Mouse (Mus musculus) cerebellum, adult 2 months (tissue): ENCODE measurements around the gene Pacsin1. TPM values are rescaled to one million over a fixed set of nuclear protein-coding genes. Genes with fewer than 3 reads are reported as not detected.
A peak's percentile ranks its signal among the peaks of the same experiment; 100 is the strongest.

Experiments used
- DNase-seq, 2 experiments: peaks; one replicate each; pipeline ENCODE4 v3.0.0; 2021
- H3K27ac ChIP-seq: fragments of 200-500 bp; 2 replicates; pipeline ENCODE4 v1.5.1; 2012; ENCODE audit warnings: low read length, control low read depth, inconsistent platforms; ENCODE audit not compliant: insufficient read depth
- H3K27me3 ChIP-seq: fragments of 200-500 bp; 2 replicates; pipeline ENCODE4 v1.6.1; 2012; ENCODE audit warnings: inconsistent platforms, mild to moderate bottlenecking, low read length, moderate library complexity; ENCODE audit not compliant: control insufficient read depth, insufficient read depth
- H3K4me1 ChIP-seq: fragments of 200-500 bp; 2 replicates; pipeline ENCODE4 v1.6.1; 2011; ENCODE audit warnings: low read length; ENCODE audit not compliant: control insufficient read depth, insufficient read depth
- H3K4me3 ChIP-seq: fragments of 200-500 bp; replicated peaks from 2 replicates; pipeline ENCODE3; 2011; ENCODE audit warnings: mild to moderate bottlenecking, low read depth, low read length, control low read depth; ENCODE audit not compliant: insufficient read depth
- CTCF ChIP-seq: fragments of 200-500 bp; IDR thresholded peaks from 2 replicates; pipeline ENCODE4 v1.5.1; 2011; ENCODE audit warnings: low read depth, mild to moderate bottlenecking, control low read depth, low read length, moderate library complexity, borderline replicate concordance; ENCODE audit not compliant: insufficient read depth
- POLR2A ChIP-seq: fragments of 200-500 bp; IDR thresholded peaks from 2 replicates; pipeline ENCODE4 v1.6.1; 2011; ENCODE audit warnings: low read length, control low read depth, borderline replicate concordance; ENCODE audit not compliant: insufficient read depth
- WGBS: fragments of 180-500 bp; shearing (Covaris S2); methylation state at CpG from one replicate; pipeline ENCODE4 v1.1.7; 2018; 5-methylcytosine and 5-hydroxymethylcytosine counted together
- polyA plus RNA-seq: library from polyadenylated mRNA; depleted of rRNA; stranded (reverse); fragments of >200 nt; gene quantifications from 2 replicates; pipeline ENCODE4 v1.2.3, GENCODE M21; 2012; rRNA removed

Pacsin1 gene
- 228 and 244 TPM in 2 replicates for polyA plus RNA-seq

DNA sequence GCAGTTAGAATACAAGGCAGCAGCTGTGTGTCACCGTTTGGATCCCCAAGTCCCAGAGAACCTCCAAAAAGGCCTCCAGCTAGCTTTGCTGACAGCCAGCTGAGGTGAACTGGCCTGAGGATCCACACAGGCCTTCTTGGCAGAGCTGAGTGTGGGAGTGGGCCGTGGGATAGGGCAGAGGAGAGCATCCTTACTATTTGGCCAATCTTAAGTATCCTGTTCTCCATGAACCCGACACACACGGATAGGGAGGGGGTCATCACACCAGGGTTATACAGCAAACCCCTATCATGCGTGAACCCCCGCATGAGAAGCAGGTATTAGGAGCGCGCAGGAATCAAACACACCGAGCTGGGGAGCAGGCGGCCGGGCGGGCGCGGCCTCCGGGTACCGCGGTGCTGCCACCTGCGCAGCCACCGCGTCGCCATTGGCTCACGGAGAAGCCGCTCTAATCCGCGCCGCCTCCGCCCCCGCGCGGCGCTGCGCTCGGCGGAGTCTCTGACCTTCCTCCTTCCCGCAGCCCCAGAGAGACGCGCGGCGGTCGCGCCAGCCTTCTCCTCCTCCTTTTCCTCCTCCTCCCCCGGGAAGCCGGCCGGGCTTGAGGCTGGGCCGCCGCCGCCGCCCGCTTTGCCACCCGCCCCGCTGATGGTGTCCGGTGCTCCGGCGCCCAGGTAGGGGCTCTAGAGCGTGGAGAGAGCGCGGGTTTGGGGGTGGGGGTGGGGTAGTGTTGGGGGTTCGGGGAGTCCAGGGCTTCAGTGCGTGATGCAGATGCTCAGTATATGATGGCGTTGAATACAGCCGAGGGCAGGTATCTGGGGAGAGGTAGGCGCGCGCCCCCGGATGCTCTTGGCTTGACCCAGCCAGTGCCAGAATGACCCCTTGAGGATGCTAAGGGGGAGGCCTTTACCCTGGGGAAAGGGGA, at the start of gene Pacsin1:
Pacsin1 (plus strand) TSS at position 421 of the 922 bp plus-strand sequence.
- Histone ChIP-seq H3K27me3 (no peaks in the 10 kb centered on the region), H3K4me3 (peak within 1 kb of the TSS; percentile 68), H3K27ac (peak within 1 kb of the TSS; percentile 99), H3K4me1 (peaks cover 26% of the 10 kb centered on the region)
- DNase-seq = peak; percentile 92 to 94
- no peak for TF ChIP-seq CTCF
- peak; percentile 72 for TF ChIP-seq POLR2A
- under 1% methylated on average over 61 of the region's 65 CpGs for WGBS

DNA sequence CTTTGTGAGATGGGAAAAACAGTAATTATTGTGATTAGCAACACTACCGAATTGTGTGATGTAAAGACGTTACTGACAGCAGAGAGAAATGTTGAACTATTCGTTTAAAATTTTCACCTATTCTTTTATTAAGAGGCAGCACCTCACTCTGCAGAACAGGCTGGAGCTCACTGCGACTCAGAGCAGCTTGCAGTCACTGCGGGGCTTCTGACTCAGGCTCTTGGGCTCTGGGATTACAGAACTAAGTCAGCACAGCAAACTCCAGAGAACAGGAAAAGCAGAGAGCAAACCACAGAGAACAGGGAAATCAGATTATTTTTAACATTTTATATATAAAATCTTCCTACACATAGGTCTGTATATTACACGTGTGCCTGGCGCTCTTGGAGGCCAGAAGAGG, 45.7 kb upstream of the Pacsin1 start:
- 34% methylated on average over 7 of the region's 7 CpGs for WGBS
- no peak overlapping the region for H3K4me3 ChIP-seq
- H3K27me3 ChIP-seq = no peaks in the 10 kb centered on the region
- peak overlapping the region; percentile 63; the same call in 1 of the 2 replicates for H3K27ac ChIP-seq
- peaks cover 65% of the 10 kb centered on the region for H3K4me1 ChIP-seq
- peak in 1 of 2 experiments; percentile 66 for DNase-seq
- TF ChIP-seq POLR2A (no peak), CTCF (no peak)

DNA sequence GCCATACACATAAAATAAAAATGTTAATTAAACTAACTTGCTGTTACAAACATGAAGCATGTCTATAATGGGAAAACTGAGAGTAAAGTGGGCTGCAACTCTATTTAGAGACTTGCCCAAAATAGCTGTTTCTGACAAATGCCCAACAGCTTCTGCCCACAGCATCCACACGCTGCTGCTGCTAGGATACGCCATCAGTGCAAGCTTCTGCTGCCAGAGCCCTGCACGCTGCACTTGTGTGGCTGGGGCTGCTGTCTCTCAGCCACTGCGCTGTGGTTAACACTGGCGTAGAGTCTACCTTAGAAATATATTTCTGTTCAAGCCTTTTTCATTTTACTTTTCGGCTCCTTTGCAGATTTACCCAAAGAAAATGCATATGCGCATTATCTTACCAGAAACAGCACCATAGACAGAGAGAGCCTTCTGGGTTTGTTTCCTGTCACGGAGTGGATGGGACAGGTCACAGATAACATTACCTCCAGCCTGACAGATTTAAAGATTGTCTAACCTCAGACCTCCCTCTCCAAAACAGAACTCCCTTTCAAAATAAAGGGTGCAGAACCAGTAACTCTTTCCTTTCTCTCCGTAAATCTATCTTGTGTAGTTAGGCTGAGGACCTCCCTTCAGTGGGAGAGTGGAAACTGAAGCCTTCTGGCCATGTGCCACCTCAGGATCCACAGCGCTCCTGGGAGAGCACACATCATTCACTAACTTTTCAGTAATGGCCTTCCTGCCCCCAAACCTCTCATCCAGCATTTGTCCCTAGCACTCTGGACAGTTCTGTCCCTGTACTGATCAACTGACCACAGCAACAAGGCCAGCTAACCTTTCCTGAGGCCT, 44.4 kb upstream of the Pacsin1 start:
- peak in 1 of 2 experiments; percentile 47 for DNase-seq
- Histone ChIP-seq H3K4me1 (peaks cover 64% of the 10 kb centered on the region), H3K27me3 (no peaks in the 10 kb centered on the region), H3K4me3 (no peak overlapping the region), H3K27ac (peak overlapping the region; percentile 63)
- TF ChIP-seq CTCF = no peak
- TF ChIP-seq POLR2A = no peak
- WGBS = 44% methylated on average over 10 of the region's 10 CpGs

DNA sequence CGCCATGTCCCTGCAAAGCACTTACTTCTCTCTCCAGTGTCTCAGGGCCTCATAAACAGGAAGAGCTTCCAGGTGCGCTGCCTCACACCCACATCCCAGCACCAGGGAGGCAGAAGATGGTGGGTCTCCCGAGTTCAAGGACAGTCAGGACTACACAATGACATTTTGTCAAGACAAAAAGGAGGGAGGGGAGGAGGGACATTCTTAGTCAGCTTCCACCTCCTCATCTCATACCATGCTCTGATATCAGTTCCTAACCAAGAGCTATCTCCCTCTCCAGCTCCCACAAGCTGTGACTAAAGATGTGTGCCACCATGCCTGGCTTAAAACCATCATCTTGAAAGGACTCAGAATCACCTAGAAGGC, 43.8 kb upstream of the Pacsin1 start:
- Histone ChIP-seq H3K27ac (peak overlapping the region; percentile 47), H3K4me1 (peaks cover 60% of the 10 kb centered on the region), H3K4me3 (no peak overlapping the region), H3K27me3 (no peaks in the 10 kb centered on the region)
- TF ChIP-seq POLR2A (no peak), CTCF (no peak)
- DNase-seq = no peak
- WGBS = 47% methylated on average over 3 of the region's 3 CpGs

DNA sequence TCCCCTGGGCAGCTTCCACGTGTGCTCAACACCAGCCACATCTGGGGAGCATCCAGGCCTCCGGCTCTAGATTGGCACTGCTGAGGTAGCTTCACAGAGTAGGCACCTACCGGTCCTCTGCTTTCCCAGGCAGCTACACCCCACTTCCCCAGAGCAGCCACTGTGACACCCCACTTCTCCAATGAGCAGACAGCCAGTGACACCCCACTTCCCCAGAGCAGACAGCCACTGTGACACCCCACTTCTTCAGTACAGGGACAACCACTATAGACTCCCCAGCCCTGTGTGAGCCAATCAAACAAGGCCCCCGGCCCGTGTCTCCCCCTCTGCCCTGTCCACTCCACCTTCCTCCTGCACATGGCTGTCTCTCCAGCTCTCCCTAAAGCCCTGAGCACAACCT, 43.3 kb upstream of the Pacsin1 start:
- Histone ChIP-seq H3K27me3 (no peaks in the 10 kb centered on the region), H3K27ac (peak overlapping the region; percentile 47), H3K4me3 (no peak overlapping the region), H3K4me1 (peaks cover 60% of the 10 kb centered on the region)
- no peak for DNase-seq
- TF ChIP-seq POLR2A = no peak
- no peak for TF ChIP-seq CTCF
- WGBS = 59% methylated on average over 5 of the region's 5 CpGs

DNA sequence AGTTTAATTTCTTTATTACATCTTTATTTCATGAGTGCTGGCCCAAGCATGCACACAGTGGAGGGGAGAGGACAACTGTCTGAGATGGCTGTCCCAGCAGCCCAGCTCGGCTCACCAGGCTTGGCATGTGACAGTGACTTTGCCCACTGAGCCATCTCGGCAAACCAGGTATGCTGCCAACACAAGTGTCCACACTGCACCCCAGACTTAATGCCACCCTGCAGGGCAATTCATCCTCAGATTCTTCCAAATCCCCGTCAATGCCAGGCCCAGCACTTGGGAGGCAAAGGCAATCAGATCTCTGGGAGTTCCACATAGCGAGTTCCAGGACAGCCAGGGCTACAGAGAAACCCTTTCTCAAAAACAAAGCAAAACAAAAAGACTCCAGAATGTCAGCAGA, 42.3 kb upstream of the Pacsin1 start:
- H3K4me1 ChIP-seq = peaks cover 61% of the 10 kb centered on the region
- TF ChIP-seq CTCF = no peak
- TF ChIP-seq POLR2A = no peak
- 7% methylated on average over 4 of the region's 4 CpGs for WGBS
- no peak overlapping the region for H3K4me3 ChIP-seq
- DNase-seq = peak in 1 of 2 experiments; percentile 58
- no peaks in the 10 kb centered on the region for H3K27me3 ChIP-seq
- H3K27ac ChIP-seq = peak overlapping the region; percentile 62

DNA sequence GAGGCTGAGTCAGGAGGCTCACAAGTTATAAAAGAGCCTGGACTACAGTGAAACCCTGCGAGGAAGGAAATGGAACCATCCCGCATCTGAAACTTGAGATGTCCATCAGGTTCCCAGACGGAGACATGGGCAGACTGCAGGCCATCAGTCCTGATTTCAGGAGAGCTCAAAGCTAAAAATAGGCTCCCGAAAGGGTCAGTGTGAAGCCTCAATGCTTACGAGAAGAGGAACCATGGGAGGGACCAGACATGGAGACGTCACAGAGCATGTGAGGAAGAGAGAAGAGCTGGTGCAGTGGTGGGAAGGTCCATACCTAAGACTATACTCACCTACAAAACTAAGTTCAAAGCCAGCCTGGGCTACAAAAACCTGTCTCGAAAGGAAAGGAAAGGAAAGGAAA, 39.9 kb upstream of the Pacsin1 start:
- Histone ChIP-seq H3K27ac (no peak overlapping the region), H3K27me3 (no peaks in the 10 kb centered on the region), H3K4me1 (peaks cover 56% of the 10 kb centered on the region), H3K4me3 (no peak overlapping the region)
- 24% methylated on average over 7 of the region's 7 CpGs for WGBS
- TF ChIP-seq CTCF (no peak), POLR2A (no peak)
- DNase-seq = no peak
